Mouse (Mus musculus) stomach, embryonic 16.5 days (tissue): Measurements from ENCODE around the gene Hbs1l. TPM values are rescaled to one million over a fixed set of nuclear protein-coding genes. Genes with fewer than 3 reads are reported as not detected.

ENCODE experiments used
- ATAC-seq: fragments of 200-750 bp; cut with Nextera tagmentation; 2 replicates; pipeline ENCODE4 v1.8.0; 2017; ENCODE audit warnings: moderate number of reproducible peaks, moderate TSS enrichment; ENCODE audit not compliant: insufficient read depth, low FRiP score
- H3K27ac ChIP-seq: fragments of 300-500 bp; sonication (generic); 2 replicates; pipeline ENCODE4 v1.5.1; 2014; ENCODE audit warnings: low read length
- H3K27me3 ChIP-seq: fragments of 300-500 bp; sonication (generic); 2 replicates; pipeline ENCODE4 v1.6.1; 2014; ENCODE audit warnings: low read length, control low read depth, mixed read lengths; ENCODE audit not compliant: control insufficient read depth, insufficient read depth
- H3K36me3 ChIP-seq: fragments of 300-500 bp; sonication (generic); 2 replicates; pipeline ENCODE4 v1.6.1; 2014; ENCODE audit warnings: low read length; ENCODE audit not compliant: control insufficient read depth, insufficient read depth
- H3K4me1 ChIP-seq: fragments of 300-500 bp; sonication (generic); 2 replicates; pipeline ENCODE4 v1.6.1; 2014; ENCODE audit warnings: low read length, control low read depth, mixed read lengths; ENCODE audit not compliant: control insufficient read depth, insufficient read depth
- H3K4me2 ChIP-seq: fragments of 300-500 bp; sonication (generic); 2 replicates; pipeline ENCODE4 v1.6.1; 2014; ENCODE audit warnings: low read depth, low read length, mixed read lengths
- H3K4me3 ChIP-seq: fragments of 300-500 bp; sonication (generic); replicated peaks from 2 replicates; pipeline ENCODE4 v1.5.1; 2014; ENCODE audit warnings: mild to moderate bottlenecking, low read length
- H3K9ac ChIP-seq: fragments of 300-500 bp; sonication (generic); 2 replicates; pipeline ENCODE4 v1.6.1; 2014; ENCODE audit warnings: low read length
- H3K9me3 ChIP-seq: fragments of 300-500 bp; sonication (generic); replicated peaks from 2 replicates; pipeline ENCODE4 v1.6.1; 2016; ENCODE audit warnings: low read length, control low read depth; ENCODE audit not compliant: control insufficient read depth
- WGBS: fragments of 180-500 bp; shearing (Covaris S2); extraction: QIAGEN DNeasy Blood & Tissue Kit; methylation state at CpG from one replicate; pipeline ENCODE4 v1.1.7; 2014; 5-methylcytosine and 5-hydroxymethylcytosine counted together
- polyA plus RNA-seq: library from polyadenylated mRNA; unstranded; fragments of >200 nt; fragmentation: Nextera tagmentation; extraction: Ambion mirVana; gene quantifications from 2 replicates; pipeline ENCODE4 v1.2.1, GENCODE M21; 2015

The Hbs1l gene
- polyA plus RNA-seq, 1 experiment from 2014 or later, result 92.5 TPM

GRCm38 (mm10) chr10:21349946-21350345, 54.2 kb downstream of the Hbs1l start:
- no peak overlapping the region for H3K9ac ChIP-seq
- ATAC-seq, result no peak
- no peaks in the 10 kb centered on the region for H3K9me3 ChIP-seq
- no peak overlapping the region for H3K4me3 ChIP-seq
- H3K4me1 ChIP-seq, result no peaks in the 10 kb centered on the region
- H3K27ac ChIP-seq, result no peak overlapping the region
- H3K36me3 ChIP-seq, result peaks cover 5% of the 10 kb centered on the region; the same call in 1 of the 2 replicates
- H3K27me3 ChIP-seq, result no peaks in the 10 kb centered on the region
- no peak overlapping the region for H3K4me2 ChIP-seq
- 86% methylated on average over 2 of the region's 2 CpGs for WGBS

GRCm38 (mm10) chr10:21350531-21351515, 55.0 kb downstream of the Hbs1l start:
- Histone ChIP-seq H3K9ac (no peak overlapping the region), H3K36me3 (peaks cover 2% of the 10 kb centered on the region; the same call in 1 of the 2 replicates), H3K27ac (no peak overlapping the region), H3K4me2 (no peak overlapping the region), H3K27me3 (no peaks in the 10 kb centered on the region), H3K4me3 (no peak overlapping the region), H3K4me1 (no peaks in the 10 kb centered on the region), H3K9me3 (no peaks in the 10 kb centered on the region)
- 85% methylated on average over 11 of the region's 11 CpGs for WGBS
- ATAC-seq, result no peak

GRCm38 (mm10) chr10:21351766-21352165, 56.0 kb downstream of the Hbs1l start:
- 87% methylated on average over 12 of the region's 12 CpGs for WGBS
- no peak overlapping the region for H3K9ac ChIP-seq
- no peaks in the 10 kb centered on the region for H3K27me3 ChIP-seq
- H3K4me2 ChIP-seq, result no peak overlapping the region
- H3K9me3 ChIP-seq, result no peaks in the 10 kb centered on the region
- no peak for ATAC-seq
- H3K4me1 ChIP-seq, result no peaks in the 10 kb centered on the region
- H3K27ac ChIP-seq, result no peak overlapping the region
- peaks cover 2% of the 10 kb centered on the region; the same call in 1 of the 2 replicates for H3K36me3 ChIP-seq
- H3K4me3 ChIP-seq, result no peak overlapping the region

- H3K4me3 ChIP-seq, result no peak overlapping the region
- H3K4me1 ChIP-seq, result no peaks in the 10 kb centered on the region
- peaks cover 6% of the 10 kb centered on the region; the same call in 1 of the 2 replicates for H3K36me3 ChIP-seq
- no peaks in the 10 kb centered on the region for H3K9me3 ChIP-seq
- ATAC-seq, result no peak
- no peak overlapping the region for H3K27ac ChIP-seq
- 66% methylated on average over 5 of the region's 5 CpGs for WGBS
- H3K27me3 ChIP-seq, result no peaks in the 10 kb centered on the region
- no peak overlapping the region for H3K9ac ChIP-seq
- H3K4me2 ChIP-seq, result no peak overlapping the region
Observed at GRCm38 (mm10) chr10:21353890-21354289, 58.1 kb downstream of the Hbs1l start.

GRCm38 (mm10) chr10:21354506-21354905, 58.7 kb downstream of the Hbs1l start:
- no peak overlapping the region for H3K27ac ChIP-seq
- WGBS, result 92% methylated on average over 7 of the region's 7 CpGs

GRCm38 (mm10) chr10:21357986-21358385, 62.2 kb downstream of the Hbs1l start:
- H3K36me3 ChIP-seq, result peaks cover 4% of the 10 kb centered on the region; the same call in 1 of the 2 replicates
- 93% methylated on average over 8 of the region's 8 CpGs for WGBS
- ATAC-seq, result no peak

More at GRCm38 (mm10) chr10:21354506-21354905, 58.7 kb downstream of the Hbs1l start:
- H3K4me2 ChIP-seq, result no peak overlapping the region
- H3K4me3 ChIP-seq, result no peak overlapping the region
- H3K27me3 ChIP-seq, result no peaks in the 10 kb centered on the region
- no peaks in the 10 kb centered on the region for H3K9me3 ChIP-seq
- no peak overlapping the region for H3K9ac ChIP-seq
- no peaks in the 10 kb centered on the region for H3K4me1 ChIP-seq
- no peak for ATAC-seq
- peaks cover 5% of the 10 kb centered on the region; the same call in 1 of the 2 replicates for H3K36me3 ChIP-seq

GRCm38 (mm10) chr10:21359086-21359485, 63.3 kb downstream of the Hbs1l start:
- Histone ChIP-seq H3K9ac (no peak overlapping the region), H3K4me3 (no peak overlapping the region), H3K9me3 (no peaks in the 10 kb centered on the region), H3K4me2 (no peak overlapping the region), H3K4me1 (no peaks in the 10 kb centered on the region), H3K27me3 (no peaks in the 10 kb centered on the region), H3K36me3 (peaks cover 4% of the 10 kb centered on the region; the same call in 1 of the 2 replicates), H3K27ac (no peak overlapping the region)
- 80% methylated on average over 4 of the region's 4 CpGs for WGBS
- no peak for ATAC-seq

More at GRCm38 (mm10) chr10:21357986-21358385, 62.2 kb downstream of the Hbs1l start:
- Histone ChIP-seq H3K4me2 (no peak overlapping the region), H3K9me3 (no peaks in the 10 kb centered on the region), H3K27ac (no peak overlapping the region), H3K4me1 (no peaks in the 10 kb centered on the region), H3K9ac (no peak overlapping the region), H3K4me3 (no peak overlapping the region), H3K27me3 (no peaks in the 10 kb centered on the region)

- no peaks in the 10 kb centered on the region for H3K27me3 ChIP-seq
- 76% methylated on average over 7 of the region's 7 CpGs for WGBS
- ATAC-seq, result no peak
- no peak overlapping the region for H3K9ac ChIP-seq
- 0 out of 2 replicates have a peak, but pooled peaks cover 4% of the 10 kb centered on the region for H3K36me3 ChIP-seq
- no peak overlapping the region for H3K27ac ChIP-seq
- H3K4me2 ChIP-seq, result no peak overlapping the region
- no peak overlapping the region for H3K4me3 ChIP-seq
- no peaks in the 10 kb centered on the region for H3K4me1 ChIP-seq
- no peaks in the 10 kb centered on the region for H3K9me3 ChIP-seq
Observed at GRCm38 (mm10) chr10:21361871-21362270, 66.1 kb downstream of the Hbs1l start.

GRCm38 (mm10) chr10:21363297-21363696, 67.5 kb downstream of the Hbs1l start:
- ATAC-seq, result no peak
- H3K27me3 ChIP-seq, result no peaks in the 10 kb centered on the region
- 0 out of 2 replicates have a peak, but pooled peaks cover 4% of the 10 kb centered on the region for H3K36me3 ChIP-seq
- H3K9me3 ChIP-seq, result no peaks in the 10 kb centered on the region
- H3K9ac ChIP-seq, result no peak overlapping the region
- H3K4me1 ChIP-seq, result no peaks in the 10 kb centered on the region
- no peak overlapping the region for H3K4me3 ChIP-seq
- no peak overlapping the region for H3K27ac ChIP-seq
- H3K4me2 ChIP-seq, result no peak overlapping the region
- WGBS, result 85% methylated on average over 4 of the region's 4 CpGs
